Mouse (Mus musculus): Measurements from ENCODE around the gene Lep.

DNA sequence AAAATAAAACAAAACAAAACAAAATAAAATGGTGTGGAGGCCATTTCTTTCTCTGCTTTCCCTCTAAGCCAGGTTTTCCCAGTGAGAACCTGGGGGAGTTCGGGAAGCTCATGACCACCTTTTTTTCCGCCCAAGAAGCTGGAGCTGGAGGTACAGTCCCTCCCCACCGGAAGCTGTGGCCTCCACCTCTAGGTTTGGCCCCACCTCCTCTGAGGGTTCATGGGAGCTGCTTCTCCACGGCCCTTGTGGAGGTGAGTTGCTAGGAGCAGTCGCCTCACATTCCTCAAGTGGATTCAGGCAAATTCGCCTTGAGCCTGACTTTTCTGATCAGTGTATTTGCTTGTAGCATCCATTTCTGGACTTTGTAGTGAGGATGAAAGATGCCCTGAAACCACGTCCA is 55.7 kb downstream of the Lep start:
- TF ChIP-seq POLR2A (IDR thresholded peaks at IDR 0.05; ENCODE audit: insufficient read depth, low read depth, low read length) (no peak), CTCF (IDR thresholded peaks at IDR 0.05; ENCODE audit: insufficient read depth, low read depth, low read length) (no peak)
